Mouse (Mus musculus): Measurements from ENCODE around the gene Dlgap1.

Dlgap1 gene

GRCm38 (mm10) chr17:70754638-70755037 lies 785.8 kb downstream of the Dlgap1 start:
- no peak for DNase-seq (ENCODE audit: low spot score in 2 of 2)

- DNase-seq (ENCODE audit: low spot score in 2 of 2): peak; percentile 91 to 95
Observed at GRCm38 (mm10) chr17:70755039-70755668, 786.3 kb downstream of the Dlgap1 start.

DNA sequence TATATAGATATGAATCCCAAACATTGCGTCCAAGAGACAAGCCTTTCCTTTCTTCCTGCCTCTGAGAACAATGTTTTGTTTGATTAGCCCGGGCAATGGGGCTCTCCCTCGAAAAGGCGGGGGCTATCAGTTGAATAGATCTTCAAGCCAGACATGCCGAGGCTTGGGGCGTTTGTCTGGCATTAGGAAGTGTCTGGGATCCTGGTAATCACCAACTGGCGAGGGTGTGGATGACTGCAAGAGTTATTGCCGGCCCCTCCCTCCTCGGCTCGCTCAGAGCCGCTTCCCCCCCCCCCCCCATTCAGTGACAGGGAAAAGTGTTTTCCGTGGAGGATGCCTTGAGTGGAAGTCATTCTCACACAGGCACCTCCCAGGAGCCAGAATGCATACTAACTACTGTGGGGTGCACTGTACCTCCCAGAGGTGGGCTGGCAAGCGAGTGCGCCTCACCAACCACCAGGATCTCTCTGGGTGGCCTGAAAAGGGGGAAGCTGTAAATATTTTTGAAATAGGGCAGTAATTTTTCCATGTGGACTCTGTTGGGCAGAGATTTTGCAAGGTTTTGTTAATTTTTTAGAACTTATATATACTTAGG lies 786.9 kb downstream of the Dlgap1 start:
- no peak for DNase-seq (ENCODE audit: low spot score in 2 of 2)

GRCm38 (mm10) chr17:70762001-70762400 lies 793.1 kb downstream of the Dlgap1 start:
- DNase-seq (ENCODE audit: low spot score in 2 of 2): no peak

GRCm38 (mm10) chr17:70762634-70763033 lies 793.8 kb downstream of the Dlgap1 start:
- no peak for DNase-seq (ENCODE audit: low spot score in 2 of 2)

DNA sequence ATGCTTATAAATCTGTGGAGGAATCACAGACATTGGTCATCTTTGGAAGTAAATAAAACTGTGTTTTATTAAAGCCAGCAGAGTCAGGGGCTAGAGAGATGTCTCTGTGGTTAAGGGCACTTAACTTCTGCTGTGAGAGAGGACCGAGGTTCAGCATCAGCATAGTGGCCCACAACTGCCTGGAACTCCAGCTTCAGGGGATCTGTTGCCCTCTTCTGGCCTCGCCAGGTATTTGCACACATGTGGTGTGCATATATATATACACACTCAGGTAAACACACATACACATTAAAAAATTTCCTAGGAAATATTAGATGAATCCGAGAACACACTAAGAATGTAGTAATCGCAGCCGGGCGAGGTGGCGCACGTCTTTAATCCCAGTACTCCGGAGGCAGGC lies 796.5 kb downstream of the Dlgap1 start:
- DNase-seq (ENCODE audit: low spot score in 2 of 2): no peak

GRCm38 (mm10) chr17:70765976-70766375 lies 797.1 kb downstream of the Dlgap1 start:
- no peak for DNase-seq (ENCODE audit: low spot score in 2 of 2)

DNA sequence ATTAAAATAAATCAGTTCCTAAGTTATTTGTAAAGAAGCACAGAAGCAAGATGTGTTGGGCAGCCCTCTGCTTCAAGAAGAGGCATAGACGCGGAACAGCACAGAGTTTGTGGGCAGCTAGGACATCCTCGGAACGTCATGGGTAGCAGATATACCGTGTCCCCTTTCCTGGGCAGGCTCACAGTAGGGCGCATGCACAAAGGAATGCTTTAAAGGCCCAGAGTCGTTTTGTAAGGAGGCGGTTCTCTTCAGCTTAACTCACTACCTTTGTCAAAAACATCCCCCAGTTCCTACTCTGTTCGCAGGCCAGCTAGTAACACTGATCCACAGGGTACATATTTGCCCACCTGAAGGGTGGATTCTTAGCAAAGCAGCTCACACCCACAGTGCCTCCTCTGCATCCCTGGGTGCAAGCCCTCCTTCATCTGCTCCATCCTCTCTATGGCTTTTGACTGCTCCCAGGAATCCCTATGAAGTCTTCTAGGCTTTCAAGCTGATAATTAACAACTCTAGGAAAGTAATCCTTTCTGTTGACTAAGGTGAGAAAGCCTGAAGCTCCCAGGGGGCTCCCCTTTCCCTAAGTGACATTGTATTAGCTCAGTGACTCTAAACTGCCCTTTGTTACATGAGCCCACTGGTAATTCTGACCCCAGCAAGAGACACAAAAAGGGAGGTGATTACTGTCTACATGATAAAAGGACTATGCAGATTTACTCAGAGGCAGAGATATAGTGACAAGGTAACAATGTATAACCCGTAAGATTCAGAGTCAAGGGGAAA lies 803.4 kb downstream of the Dlgap1 start:
- DNase-seq (ENCODE audit: low spot score in 2 of 2): no peak

- DNase-seq (ENCODE audit: low spot score in 2 of 2): no peak
Observed at GRCm38 (mm10) chr17:70779770-70780169, 810.9 kb downstream of the Dlgap1 start.

DNA sequence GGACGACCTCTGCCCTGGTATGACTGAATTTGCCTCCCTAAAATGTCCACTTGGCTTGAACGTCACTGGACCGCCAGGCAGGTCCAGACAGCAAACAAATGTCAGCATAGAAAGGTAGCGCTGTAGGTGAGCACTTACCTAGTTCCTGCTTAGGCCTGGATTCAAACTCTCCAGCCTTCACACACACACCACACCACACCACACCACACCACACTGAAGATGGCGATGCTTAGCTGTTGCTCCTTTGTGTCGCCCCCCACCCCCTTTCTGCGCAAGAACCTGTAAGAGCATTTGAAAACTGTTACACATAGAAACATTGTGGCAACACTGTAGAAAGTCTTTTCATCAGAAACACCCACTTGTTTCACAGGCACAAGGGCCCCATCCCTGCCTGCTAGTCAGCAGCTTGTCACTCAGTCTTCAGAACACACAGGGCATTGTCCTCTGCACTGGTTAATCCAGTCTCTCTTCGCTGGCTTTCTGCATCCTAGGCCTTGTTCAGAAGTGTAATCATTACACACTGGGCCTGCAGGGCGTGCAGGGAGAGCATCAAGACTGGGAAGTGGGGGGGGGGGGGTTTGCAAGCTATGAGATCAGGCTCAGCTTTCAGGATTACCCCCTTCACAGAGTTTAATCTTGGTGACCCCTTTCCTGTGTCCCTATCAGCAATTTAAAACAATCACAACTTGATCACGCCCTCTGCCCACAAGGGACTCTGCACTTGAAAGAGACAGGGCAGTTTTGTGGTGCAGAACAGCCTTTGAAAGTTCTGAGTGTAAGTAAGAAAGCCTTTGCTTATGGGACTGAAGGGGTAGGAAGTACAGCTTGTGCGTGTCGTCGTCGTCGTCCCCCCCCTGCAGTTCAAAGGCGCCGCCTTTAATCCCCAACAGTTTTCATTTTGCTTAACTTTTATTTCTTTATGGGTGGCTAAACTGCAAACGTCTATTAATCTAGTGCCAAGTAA lies 812.1 kb downstream of the Dlgap1 start:
- no peak for DNase-seq (ENCODE audit: low spot score in 2 of 2)

DNA sequence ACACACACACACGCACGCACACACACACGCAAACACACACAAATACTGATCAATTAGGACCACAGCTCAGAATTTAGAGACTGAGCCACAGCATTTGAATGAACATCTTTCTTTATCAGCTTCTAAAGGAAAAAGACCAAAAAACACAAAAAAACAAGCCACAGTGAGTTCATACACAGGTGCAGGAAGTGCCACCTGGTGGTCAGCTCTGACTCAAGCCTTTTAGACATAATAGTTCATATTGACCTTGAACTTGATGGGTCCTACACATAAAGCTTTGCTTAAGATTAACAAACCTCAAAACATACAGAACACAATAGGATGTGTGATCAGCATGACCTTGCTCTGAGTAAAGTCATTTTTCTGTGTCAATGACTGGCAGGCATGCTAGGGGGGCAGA lies 814.4 kb downstream of the Dlgap1 start:
- no peak for DNase-seq (ENCODE audit: low spot score in 2 of 2)

DNA sequence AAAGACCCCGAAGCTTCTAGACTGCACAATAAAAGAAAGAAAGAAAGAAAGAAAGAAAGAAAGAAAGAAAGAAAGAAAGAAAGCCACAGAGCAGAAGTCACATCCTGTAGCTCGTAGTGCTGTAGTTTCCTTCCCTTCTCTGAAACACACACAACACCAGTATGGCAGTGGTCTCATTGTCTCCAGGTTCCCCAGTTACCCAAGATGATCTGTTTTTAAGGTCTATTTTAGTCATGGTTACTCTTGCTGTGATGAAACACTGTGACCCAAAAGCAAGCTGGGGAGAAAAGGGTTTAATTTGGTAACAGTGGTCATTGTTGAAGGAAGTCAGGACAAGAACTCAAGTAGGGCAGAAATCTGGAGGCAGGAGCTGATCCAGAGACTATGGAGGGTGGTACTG lies 818.5 kb downstream of the Dlgap1 start:
- DNase-seq (ENCODE audit: low spot score in 2 of 2): no peak

GRCm38 (mm10) chr17:70790801-70791200 lies 821.9 kb downstream of the Dlgap1 start:
- DNase-seq (ENCODE audit: low spot score in 2 of 2): no peak

DNA sequence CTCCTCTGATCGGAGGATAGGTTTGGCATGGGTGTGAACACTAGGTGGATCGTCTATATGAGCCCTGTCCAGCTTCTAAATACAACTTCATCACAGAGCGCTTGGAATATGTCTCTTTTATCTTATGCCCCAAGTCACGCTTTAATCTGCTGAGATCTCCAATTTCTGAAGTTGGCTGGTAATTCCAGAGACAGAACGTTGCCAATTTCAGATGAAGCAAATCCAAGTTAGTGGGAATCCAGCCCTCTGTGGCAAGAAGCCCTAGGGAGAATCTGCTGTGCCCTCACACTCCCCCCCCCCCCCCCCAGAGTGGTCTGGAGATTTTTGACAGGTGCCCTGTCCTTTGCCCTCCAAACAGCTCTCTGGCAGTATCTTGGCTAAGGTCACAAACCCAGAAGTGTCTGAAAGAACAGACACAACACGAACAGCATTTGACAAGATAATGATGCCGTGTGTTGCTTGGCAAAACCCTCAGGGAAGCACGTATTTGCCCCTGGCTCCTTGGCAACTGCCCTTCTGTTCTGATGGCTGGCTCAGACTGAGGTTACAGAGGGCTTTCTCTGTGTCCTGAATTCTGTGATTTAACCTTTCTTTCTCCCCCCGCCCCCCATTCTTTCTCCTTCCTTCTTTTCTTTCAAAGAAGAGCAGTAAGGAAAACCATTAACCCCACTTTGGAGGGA lies 822.9 kb downstream of the Dlgap1 start:
- DNase-seq (ENCODE audit: low spot score in 2 of 2): no peak

GRCm38 (mm10) chr17:70794291-70794690 lies 825.4 kb downstream of the Dlgap1 start:
- DNase-seq (ENCODE audit: low spot score in 2 of 2): no peak

- DNase-seq (ENCODE audit: low spot score in 2 of 2): no peak
Observed at GRCm38 (mm10) chr17:70794722-70795121, 825.8 kb downstream of the Dlgap1 start.

DNA sequence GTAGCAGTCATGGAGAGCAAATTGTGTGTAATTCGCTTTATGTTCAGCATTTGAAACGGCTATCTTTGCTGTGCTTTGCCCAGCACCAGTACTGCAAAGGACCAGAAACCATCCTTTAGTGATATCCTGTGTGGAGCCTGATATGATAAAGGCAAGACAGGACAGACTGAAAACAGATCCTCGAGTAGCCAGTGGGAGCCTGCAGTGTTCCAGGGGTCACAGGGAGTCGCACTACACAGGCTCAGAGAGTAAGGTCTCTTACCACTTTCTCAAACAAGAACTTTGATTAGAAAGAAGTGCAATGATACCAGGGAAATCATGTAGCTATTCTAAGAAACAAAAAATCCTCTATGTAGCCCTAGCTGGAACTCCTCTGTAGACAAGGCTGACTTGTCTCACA lies 826.3 kb downstream of the Dlgap1 start:
- no peak for DNase-seq (ENCODE audit: low spot score in 2 of 2)

DNA sequence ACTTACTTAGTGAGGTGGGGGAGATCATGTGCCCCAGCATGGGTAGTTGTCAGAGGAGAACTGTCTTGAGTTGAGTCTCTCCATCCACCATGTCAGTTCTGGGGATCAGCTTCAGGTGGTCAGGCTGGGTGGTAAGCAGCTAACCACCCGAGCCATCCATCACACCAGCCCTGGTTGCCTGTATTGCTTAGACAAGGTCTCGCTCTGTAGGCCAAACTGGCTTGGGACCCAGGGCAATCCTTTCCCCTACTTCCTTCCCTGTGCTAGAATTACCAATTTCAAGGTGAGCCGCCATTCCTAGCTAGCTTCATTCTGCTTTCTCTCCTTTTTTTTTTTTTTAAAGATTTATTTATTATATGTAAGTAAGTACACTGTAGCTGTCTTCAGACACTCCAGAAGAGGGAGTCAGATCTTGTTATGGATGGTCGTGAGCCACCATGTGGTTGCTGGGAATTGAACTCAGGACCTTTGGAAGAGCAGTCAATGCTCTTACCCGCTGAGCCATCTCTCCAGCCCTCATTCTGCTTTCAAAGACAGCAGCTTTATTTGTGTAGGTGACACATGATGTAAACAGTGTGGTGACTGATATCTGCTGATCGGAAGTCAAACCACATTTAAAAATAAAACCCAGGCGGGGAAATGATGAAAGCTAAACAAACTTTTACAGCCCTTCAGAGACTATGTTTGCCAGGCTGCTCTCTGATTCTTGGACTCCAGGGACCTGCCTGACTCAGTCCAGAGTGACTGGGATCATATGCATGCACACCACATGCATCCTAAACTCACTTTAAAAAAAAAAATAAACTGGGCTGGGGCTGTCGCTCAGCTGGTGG lies 828.3 kb downstream of the Dlgap1 start:
- no peak for DNase-seq (ENCODE audit: low spot score in 2 of 2)

DNA sequence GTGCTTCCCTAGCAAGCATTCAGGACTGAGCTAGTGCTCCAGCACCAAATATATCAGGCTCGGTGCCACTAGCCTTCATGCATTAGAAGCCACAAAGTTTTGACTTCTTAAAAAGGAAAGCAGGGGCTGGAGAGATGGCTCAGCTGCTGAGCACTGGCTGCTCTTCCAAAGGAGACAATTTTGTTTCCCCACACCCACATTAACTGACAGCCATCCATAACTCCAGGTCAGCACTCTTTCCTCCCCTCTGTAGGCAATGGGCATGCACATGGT lies 828.8 kb downstream of the Dlgap1 start:
- no peak for DNase-seq (ENCODE audit: low spot score in 2 of 2)

DNA sequence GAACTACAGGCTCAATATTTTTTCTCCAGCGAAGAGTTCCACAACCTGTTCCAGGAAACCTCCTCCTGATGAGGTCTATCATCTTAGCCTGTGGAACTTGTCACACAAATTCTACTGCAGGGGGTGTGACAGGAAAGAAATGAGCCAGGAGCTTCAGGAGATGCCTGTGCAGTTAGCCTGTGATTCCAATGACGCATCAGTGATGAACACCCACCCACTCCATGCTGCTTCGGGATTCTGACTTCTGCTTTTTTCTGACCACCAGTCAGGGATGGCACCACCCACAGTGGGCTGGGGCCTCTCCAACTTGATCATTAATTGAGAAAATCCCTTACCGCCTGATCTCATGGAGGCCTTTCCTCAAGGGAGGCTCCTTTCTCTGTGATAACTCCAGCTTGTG lies 830.4 kb downstream of the Dlgap1 start:
- DNase-seq (ENCODE audit: low spot score in 2 of 2): peak; percentile 44 to 54

GRCm38 (mm10) chr17:70802022-70802421 lies 833.1 kb downstream of the Dlgap1 start:
- DNase-seq (ENCODE audit: low spot score in 2 of 2): peak in 1 of 2 experiments; percentile 37
